Mouse (Mus musculus) liver, postnatal 0 days (tissue): ENCODE measurements at regions not wholly inside any gene's neighbourhood (a gene's known extent, or its start where the extent isn't known, plus 50 kb on each side); places are given as distances from the start of the nearest gene placed in this dataset.

ENCODE experiments used
- CTCF ChIP-seq: sonication (generic); IDR thresholded peaks from 2 replicates; pipeline ENCODE4 v1.5.1; 2016; ENCODE audit warnings: antibody characterized with exemption, low read depth
- EP300 ChIP-seq: IDR thresholded peaks from 2 replicates; pipeline ENCODE4 v1.6.1; 2016; ENCODE audit warnings: antibody characterized with exemption, low read depth, mild to moderate bottlenecking

- no peak for TF ChIP-seq CTCF
- no peak for TF ChIP-seq EP300
Measured at GRCm38 (mm10) chr8:89171561-89171960, 127.6 kb upstream of the Sall1 start.
